Mouse (Mus musculus) 3134 (cell line): ENCODE data around the gene Enox2.

ENCODE experiments used
- DNase-seq: peaks from one replicate; pipeline ENCODE4 v3.0.0-alpha.2; 2011; ENCODE audit warnings: low spot score; ENCODE audit not compliant: insufficient read length; ENCODE audit errors: extremely low read depth

Gene Enox2

DNA sequence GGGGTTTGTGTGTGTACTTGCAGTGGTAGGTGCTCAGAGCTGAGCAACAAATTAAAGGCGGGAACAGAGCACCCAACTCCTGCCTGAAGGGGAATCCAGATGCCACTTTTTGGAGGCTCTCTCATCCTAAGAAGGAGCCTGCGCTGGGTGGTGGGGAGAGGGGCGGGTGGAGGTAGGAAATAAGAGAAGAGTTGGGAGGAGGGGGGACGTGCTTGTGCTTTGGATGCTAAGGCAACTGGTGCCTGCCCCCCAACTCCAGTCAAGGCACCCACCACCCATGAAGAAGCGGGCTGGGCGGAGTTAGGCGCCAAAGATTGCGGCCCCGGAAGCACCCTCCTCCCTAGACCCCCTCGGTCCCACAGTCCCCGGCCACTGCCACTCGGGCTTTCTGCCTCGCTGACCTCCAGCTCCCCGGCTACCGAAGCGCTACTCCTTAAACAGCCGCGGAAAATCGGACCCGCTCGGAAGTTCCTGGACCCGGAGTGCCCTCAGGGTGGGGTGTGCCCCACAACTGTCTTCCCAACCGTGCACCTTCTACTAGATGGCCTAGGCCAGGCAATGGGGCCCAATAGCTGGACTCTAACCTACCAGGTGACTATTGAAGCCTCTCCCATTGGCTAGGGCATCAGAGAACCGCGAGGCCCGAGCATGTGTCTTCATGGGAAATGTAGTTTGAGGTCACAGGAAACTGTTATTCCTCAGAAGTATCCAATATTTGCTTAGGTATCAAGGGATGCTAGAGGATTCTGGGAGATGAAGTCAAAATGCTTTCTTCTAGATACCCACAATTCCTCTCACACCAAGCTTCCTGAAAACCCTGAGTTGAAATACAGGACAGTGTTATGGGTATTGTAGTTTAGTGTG lies at the start of gene Enox2:
TSS of gene Enox2 (minus strand) at position 560 of the 864 bp plus-strand sequence.
- DNase-seq, result peak; percentile 81

DNA sequence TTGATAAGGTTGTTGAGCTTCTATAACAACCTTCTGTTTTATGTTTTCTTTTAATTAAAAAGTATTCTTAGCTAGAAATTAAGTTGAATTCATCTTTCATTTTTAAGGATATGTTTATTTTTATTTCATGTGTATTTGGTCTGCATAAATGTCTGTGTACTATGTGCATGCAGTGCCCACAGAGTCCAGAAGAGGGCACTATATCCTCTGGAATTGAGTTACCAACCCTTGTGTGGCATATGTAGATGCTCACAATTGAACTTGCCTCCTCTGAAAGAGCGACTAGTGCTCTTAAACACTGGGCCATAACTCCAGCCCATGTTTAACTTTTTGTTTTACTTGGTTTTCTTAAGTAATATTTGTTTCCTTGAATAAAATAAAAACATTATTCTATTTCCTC lies 21.4 kb upstream of the Enox2 start:
- no peak for DNase-seq

DNA sequence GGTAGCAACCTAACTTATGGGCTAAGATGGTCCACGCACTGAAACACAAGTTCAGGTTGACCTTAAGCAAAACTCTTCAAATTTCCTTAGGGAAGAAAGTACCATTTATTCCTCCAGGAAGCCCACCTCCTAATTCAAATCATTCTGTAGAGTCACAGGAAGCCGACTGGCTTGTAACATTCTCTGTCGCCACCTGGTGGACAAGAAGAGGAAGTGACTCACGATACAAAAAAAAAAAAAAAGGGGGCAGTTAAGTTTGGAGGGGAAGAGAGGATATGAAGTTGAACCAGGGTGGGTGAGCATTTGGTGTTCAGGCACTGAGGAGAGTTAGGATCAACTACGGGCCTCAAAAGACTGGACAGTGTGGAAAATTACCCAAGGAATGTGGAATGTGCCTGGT lies 18.6 kb upstream of the Enox2 start:
- no peak for DNase-seq

DNA sequence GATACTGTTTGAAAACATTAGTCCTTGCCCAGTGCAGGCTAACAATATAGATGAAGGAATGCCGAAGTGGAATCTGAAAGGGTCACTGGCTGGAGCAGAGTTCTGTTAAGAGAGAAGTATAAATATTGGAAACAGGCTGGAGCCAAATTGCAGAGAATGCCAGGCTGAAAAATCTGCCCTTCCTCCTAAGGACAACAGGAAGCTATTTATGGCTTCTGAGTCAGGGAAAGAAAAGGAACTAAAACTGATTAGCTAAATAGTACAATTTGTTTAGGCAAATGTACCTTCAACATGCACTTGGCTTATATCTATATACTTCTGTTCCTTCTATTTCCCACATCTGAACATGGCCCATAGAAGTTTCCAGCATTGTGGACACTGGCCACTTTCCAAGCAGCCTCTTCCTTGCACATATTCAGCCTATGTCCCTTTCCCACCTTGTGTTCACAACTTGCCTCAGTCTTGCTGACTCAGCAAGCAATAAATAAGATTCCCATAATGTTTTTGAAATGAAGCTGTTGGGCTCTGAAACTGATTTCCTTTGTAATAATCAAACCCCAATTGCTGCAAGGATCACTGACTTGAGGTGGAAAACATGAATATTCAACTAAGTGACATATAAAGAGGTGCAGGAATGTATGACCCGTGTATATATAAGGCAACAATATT lies 8.0 kb downstream of the Enox2 start:
- DNase-seq, result no peak

DNA sequence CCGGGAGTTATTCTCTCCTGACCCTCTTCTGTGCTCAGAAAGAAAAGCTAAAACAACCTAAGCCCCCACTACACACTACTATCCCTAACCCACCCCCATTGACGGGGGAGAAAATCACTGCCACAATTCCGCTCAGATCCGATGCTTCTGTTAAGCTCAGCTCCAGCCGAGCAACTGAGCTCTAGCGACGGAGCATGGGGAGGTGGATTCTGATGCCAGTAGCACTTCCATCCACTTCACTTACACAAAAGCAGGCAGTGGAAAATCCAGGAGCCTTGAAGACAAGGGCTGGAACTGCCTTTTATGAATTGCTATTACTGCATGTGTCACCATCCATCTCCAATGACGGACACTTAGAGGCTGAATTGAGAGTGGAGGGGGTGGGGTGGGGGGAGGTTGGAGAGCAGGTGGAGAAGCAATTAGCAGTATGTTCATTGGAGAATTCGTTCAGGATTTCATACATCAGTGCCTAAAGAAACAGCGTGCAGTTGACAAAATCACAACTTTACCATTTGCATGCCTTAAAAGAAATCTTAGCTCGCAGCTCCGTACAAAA lies 14.5 kb downstream of the Enox2 start:
- DNase-seq, result no peak

DNA sequence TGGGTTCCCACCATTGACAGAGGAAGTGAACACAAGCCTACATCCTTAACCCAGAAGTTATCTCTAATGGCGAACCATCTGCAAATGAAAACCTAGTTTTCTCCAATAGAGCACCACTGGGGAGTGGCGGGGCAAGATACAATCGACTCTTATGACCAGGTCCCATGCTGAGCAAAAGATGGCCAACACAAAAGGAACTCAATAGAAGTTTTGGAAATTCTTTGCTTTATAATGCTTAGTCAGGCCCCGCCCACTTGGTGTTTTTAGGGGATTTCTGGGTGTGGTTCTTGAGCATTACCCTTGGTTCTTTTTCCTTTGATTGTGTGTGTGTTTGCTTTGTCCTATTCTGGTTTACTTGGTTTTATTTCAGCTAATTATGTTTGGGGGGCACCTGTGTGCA lies 37.2 kb downstream of the Enox2 start:
- DNase-seq, result no peak

DNA sequence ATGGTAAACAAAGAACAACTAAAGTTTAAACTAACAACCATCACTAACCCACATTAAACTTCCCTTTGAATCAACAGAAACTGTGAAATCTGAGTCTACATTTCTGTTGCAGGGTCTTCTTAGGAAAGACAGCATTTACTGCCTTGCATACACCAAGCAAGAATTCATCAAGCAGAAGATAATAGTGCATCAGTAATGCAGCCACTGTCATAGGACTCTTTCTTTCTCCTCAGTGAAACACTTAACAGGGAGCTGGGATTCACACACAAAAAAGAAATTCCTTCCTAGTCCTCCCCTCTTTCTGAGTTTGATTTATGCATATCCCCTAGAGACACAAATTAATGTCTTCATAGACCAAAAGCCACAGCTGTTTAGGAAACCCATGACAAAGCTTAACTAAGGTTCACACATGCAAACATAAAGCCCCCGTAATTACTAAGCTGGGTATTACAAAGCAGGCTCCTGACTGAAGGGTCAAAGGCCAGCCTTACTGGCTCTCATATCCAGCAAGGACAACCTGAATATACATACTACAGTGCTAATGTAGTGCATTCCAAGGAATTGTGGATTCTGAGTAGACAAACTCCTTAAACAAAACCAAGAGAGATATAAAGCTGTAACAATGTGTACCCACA lies 62.1 kb downstream of the Enox2 start:
- no peak for DNase-seq

DNA sequence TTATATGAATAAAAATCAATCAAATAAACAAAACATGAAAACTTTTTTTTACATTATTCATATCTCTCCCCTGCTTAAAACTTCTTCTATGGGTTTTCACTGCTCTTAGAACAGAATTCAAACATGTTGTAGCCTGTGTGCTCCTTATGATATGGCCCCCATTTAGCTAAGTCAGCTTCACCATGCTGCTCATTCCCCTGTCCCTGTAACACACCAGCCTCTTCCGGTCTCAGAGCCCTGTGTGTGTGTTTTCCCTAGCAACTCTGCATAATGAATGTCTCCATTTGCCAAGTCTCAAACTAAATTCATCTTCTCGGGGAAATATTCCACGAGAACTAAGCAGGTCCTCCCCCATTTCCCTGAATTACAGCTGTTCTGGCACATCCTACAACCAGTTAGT lies 71.6 kb downstream of the Enox2 start:
- no peak for DNase-seq

DNA sequence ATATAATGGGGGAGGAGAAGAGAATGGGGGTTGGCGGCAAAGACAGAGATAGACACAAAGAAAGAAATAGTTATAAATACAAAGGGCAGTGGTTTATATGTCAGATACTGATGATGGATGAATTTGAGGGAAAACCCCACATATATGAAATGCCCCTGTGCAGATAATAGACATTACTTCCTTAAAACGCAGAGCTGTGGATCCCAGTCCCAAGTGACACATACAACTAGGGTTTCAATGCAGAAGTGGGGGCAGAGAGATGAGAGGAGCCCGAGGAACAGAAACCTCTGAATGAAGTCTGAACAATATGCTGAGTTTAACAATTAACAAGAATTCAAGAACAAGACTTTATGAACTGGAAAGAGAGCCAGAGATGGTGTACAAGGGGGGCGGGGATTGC lies 91.7 kb downstream of the Enox2 start:
- no peak for DNase-seq

DNA sequence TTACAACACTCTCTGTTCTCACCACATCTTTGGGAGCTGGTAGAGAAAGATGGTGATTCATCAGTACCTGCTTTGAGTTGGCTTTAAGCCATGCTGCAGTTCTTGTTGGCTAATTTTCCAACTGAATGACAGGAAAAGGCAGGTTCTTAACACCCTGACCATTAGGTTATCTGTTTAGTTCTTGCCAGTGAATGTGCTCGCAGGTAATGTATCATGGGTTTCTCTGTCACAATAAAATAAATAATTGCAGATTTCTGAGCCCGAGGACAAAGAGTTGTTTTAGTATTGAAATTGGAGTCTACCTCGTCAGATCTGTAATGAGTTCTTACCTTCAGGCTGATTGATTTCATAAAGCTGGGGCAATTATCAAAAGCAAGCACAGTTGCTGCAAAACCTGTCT lies 106.9 kb downstream of the Enox2 start:
- no peak for DNase-seq

DNA sequence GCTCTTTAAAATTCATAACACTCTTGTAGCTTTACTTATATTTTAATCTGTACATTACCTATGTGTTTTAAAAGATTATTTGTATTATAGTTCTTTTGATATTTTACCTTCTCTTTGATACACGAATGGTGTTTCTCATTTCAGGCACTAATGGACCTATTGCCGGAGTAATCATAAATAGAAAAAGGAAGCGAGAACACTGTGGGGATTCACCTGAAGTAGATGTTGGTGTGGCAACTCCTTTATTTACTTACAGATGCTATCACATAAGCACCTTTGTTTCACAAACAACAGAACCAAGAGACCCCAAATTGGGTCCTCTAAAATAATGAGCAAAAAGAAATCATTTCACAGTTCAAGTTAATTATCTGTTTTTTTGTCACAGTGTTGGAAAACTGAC lies 109.4 kb downstream of the Enox2 start:
- DNase-seq, result no peak

DNA sequence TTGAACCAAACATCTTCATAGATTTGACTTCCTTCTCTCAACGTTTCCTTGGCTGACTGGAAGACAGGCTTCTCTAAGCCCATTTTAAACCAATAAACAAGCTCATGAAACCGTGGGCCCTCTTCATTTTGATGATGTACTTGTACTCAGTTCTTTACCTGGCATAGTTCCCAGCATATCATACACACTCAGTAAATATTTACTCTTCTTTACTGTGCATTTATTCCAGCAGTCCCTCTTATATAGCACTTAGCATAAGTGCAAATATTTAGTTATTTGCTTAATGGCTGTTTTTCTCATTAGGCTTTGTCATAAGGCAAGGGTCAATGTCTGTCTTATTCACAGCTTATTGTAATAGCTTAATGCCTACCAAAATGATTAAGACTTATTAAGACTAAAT lies 133.8 kb downstream of the Enox2 start:
- DNase-seq, result no peak

DNA sequence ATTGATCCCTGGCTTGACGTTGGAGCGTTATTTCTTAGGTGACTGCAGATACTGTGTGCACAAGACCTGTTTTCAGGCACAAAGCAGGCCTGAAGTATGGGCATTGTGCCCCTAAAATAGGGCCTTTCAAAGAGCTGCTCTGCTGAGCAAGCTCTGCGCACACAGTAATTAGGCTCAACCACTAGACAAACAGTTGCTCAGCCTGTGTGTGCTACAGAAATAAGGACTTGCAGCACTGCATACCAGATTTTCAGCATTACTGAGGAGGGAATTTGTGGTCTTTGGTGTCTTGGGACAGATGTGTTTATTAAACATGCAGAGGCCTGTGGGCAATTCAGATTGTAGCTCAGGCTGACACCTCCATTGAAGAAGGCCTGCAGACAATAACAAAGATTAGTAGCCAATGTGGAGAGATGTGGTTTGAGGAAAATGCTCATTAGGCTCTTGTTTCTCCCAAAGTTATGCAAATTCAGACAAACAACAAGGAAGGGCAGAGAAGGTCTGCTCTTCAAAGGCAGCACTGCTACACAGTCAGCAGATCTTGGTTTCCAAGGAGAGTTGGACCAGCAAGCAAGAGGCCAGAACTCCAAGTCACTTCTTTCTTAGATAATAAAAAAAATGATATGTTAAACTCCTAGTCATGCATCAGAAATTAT lies 163.2 kb downstream of the Enox2 start:
- DNase-seq, result no peak

DNA sequence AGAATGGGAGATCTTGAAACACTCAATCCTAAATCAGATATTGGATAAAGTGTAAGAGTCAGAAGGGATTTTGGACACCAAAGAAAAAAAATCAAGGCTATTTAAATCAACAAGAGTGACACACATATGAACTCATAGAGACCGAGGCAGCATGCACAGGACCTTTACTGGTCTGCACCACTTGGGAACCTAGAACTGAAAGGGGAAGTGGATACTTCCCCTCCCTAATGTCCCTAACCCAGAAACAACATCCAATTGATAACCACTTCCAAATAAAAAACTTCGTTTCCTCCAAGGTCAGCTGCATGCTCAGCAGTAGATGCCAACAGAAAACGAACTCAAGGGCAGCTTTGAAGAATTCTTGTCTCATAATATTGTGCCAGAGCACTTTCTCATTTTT lies 171.6 kb downstream of the Enox2 start:
- DNase-seq, result no peak

DNA sequence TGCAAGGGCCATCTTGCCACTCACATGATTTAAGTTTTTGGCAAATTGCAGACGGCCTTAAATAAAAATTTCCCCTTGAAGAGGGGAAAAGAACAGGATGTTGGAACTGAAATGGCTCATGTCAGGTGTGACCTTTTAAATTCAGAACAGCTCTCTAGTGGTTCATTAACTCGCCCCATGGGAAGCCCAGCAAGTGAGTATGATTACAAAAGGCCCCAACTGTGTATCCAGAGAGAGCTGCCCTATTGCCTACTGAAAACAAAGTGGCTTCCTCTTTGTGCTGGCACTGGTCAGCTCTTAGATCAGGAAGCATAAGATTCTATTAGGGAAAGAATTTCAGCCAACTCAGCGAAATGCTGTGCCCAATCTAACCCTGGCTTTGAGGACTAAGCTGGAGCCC lies 175.6 kb downstream of the Enox2 start:
- DNase-seq, result no peak

DNA sequence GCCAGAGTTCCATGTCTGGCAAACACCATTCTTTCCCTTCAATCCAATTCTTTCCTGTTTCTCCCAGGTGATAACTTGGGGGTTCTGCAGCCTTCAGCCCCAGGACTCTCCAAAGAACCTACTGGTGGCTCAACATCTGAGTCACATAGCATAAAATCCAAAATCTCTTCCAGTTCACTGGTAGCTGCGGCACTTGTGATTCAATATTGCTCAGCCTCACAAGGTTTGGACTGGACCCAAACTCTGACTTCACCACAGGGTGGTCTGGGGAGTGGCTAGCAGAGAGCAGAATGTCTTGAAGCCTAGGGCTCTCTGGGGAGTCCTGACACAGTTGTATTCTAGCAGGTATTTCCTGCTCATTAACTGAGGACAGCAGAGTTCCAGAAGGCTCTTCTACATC lies 187.5 kb downstream of the Enox2 start:
- DNase-seq, result peak; percentile 52

DNA sequence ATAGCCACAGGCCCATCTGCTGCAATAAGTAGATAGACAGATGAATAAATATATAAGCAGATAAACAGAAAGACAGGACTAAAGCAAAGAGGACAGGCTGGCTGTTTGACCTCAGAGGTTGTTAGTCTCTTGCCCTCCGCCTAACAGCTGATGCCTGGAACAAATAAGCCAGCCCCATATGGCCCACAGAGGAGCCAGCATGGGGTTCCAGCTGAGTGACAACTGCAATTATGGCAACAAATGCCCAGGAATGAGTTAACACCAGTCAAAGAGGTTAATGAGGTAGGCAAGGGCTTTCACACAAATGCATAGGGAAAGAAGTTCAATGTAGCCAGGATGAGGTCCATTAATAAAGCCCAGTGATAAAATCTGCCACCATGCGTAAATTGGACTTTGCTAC lies 191.8 kb downstream of the Enox2 start:
- no peak for DNase-seq

DNA sequence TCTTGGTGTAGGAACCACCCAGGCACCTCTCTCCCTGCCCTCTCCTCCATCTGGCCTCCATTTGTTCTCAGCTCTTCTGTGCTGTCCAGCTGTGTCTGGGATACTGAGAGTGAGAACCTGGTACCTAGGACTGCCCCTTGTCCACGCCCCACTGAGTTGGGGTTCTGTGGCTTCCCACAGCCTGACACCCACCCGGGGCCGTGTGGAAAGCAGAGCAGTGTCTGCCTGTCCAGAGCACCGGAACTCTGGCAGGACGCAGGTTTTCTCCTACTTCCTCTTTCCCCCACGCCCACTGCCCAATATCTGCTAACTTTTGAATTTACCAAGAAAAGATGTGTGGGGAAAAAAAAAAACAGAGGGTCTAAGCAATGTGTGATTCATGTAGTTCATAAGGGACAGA lies 213.0 kb downstream of the Enox2 start:
- no peak for DNase-seq

DNA sequence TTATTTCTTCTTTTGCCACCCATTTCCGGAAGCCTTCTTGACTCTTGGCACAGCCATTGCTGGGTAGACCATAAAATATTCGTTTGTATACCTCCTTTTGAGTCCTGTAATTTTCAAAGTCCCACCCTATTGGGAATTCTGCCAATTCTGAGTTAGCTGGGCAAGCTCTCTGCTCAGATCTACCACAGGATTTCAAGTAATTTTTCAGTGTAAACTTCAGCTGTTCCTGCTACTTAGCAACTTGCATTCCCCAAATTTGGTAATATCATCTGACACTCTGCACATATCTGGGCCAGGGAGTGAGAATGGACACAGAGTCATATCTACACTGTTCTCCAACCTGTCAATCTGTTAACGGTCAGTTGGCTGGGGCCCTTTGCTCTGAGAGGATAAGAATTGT lies 214.5 kb downstream of the Enox2 start:
- DNase-seq, result no peak

DNA sequence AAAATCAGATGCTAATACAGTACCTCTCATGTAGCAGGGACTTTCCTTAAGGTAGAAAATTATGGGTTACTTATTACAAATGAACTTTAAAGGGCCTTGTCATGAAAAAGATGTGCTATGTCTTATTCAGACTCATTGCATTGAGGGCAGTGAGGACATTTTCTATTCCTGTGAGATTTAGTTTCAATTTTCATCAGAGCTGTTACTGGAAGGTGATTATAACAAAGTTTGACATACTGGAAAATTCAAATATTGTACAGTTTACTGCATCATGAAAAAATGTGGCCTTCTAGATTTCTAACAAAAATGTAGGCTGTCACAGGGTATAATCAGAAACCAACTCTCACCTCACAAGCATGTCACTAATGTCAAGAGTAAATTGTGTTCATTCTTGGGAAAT lies 242.9 kb downstream of the Enox2 start:
- DNase-seq, result no peak

DNA sequence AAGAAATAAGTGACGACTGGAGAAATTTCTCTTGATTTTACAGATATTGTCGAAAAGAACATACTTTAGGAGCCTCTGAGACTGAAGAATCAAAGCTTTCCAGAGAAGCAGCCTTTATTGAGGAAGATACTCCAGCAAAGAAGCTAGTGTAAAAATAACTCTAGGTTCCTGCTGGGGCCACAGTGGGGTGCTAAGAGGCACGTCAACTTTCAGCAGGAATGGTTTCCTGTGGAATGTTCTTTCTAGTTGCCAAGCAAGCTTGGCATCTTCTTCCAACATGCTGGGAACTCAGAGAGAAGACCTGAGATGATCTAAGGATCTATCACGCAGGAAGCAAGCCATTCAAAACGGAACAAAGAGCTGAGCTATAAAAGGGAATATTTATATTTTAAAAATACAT lies 278.3 kb downstream of the Enox2 start:
- no peak for DNase-seq
